Mouse (Mus musculus) intestine, postnatal 0 days (tissue): ENCODE measurements around the gene Lin28b. TPM values are rescaled to one million over a fixed set of nuclear protein-coding genes. Genes with fewer than 3 reads are reported as not detected.

Source experiments
- ATAC-seq: fragments of 200-750 bp; cut with Nextera tagmentation; 2 replicates; pipeline ENCODE4 v1.8.0; 2017; ENCODE audit warnings: mild to moderate bottlenecking, moderate TSS enrichment, moderate library complexity
- H3K27ac ChIP-seq: fragments of 300-500 bp; sonication (generic); 2 replicates; pipeline ENCODE4 v1.5.1; 2014; ENCODE audit warnings: mild to moderate bottlenecking, low read depth, low read length, moderate library complexity
- H3K27me3 ChIP-seq: fragments of 300-500 bp; sonication (generic); replicated peaks from 2 replicates; pipeline ENCODE4 v1.6.1; 2014; ENCODE audit warnings: low read length, mixed read lengths; ENCODE audit not compliant: control insufficient read depth, insufficient read depth
- H3K36me3 ChIP-seq: fragments of 300-500 bp; sonication (generic); 2 replicates; pipeline ENCODE4 v1.6.1; 2014; ENCODE audit warnings: mild to moderate bottlenecking, moderate library complexity; ENCODE audit not compliant: control insufficient read depth, insufficient read depth
- H3K4me1 ChIP-seq: fragments of 300-500 bp; sonication (generic); replicated peaks from 2 replicates; pipeline ENCODE4 v1.6.1; 2014; ENCODE audit warnings: antibody characterized with exemption, low read length, mixed read lengths; ENCODE audit not compliant: control insufficient read depth, insufficient read depth
- H3K4me2 ChIP-seq: fragments of 300-500 bp; sonication (generic); replicated peaks from 2 replicates; pipeline ENCODE4 v1.6.1; 2014; ENCODE audit warnings: low read depth, mild to moderate bottlenecking, moderate library complexity
- H3K4me3 ChIP-seq: fragments of 300-500 bp; sonication (generic); 2 replicates; pipeline ENCODE4 v1.5.1; 2014; ENCODE audit warnings: low read depth, low read length
- H3K9ac ChIP-seq: fragments of 300-500 bp; sonication (generic); 2 replicates; pipeline ENCODE4 v1.6.1; 2014; ENCODE audit warnings: mild to moderate bottlenecking, low read depth, low read length
- H3K9me3 ChIP-seq: fragments of 300-500 bp; sonication (generic); 2 replicates; pipeline ENCODE4 v1.6.1; 2016; ENCODE audit warnings: mixed run types; ENCODE audit not compliant: control insufficient read depth
- CTCF ChIP-seq: sonication (generic); IDR thresholded peaks from 2 replicates; pipeline ENCODE4 v1.5.1; 2016; ENCODE audit warnings: low read depth, mild to moderate bottlenecking, control low read depth, antibody characterized with exemption, moderate library complexity
- WGBS: fragments of 180-500 bp; shearing (Covaris S2); extraction: QIAGEN DNeasy Blood & Tissue Kit; methylation state at CpG from one replicate; pipeline ENCODE4 v1.1.7; 2014; 5-methylcytosine and 5-hydroxymethylcytosine counted together
- polyA plus RNA-seq: library from polyadenylated mRNA; unstranded; fragments of >200 nt; fragmentation: Nextera tagmentation; extraction: Ambion mirVana; gene quantifications from 2 replicates; pipeline ENCODE4 v1.2.1, GENCODE M21; 2015

The Lin28b gene
- polyA plus RNA-seq, 1 experiment from 2014 or later = 0.12 TPM

GRCm38 (mm10) chr10:45469027-45469996 is 16.9 kb downstream of the Lin28b start:
- Histone ChIP-seq H3K4me2 (peak overlapping the region; percentile 64), H3K27ac (no peak overlapping the region), H3K4me1 (no peaks in the 10 kb centered on the region), H3K4me3 (peak overlapping the region; percentile 29), H3K9ac (no peak overlapping the region), H3K9me3 (no peaks in the 10 kb centered on the region), H3K27me3 (peaks cover 34% of the 10 kb centered on the region), H3K36me3 (no peaks in the 10 kb centered on the region)
- no peak for TF ChIP-seq CTCF
- no peak for ATAC-seq
- 2% methylated on average over 21 of the region's 21 CpGs for WGBS

DNA sequence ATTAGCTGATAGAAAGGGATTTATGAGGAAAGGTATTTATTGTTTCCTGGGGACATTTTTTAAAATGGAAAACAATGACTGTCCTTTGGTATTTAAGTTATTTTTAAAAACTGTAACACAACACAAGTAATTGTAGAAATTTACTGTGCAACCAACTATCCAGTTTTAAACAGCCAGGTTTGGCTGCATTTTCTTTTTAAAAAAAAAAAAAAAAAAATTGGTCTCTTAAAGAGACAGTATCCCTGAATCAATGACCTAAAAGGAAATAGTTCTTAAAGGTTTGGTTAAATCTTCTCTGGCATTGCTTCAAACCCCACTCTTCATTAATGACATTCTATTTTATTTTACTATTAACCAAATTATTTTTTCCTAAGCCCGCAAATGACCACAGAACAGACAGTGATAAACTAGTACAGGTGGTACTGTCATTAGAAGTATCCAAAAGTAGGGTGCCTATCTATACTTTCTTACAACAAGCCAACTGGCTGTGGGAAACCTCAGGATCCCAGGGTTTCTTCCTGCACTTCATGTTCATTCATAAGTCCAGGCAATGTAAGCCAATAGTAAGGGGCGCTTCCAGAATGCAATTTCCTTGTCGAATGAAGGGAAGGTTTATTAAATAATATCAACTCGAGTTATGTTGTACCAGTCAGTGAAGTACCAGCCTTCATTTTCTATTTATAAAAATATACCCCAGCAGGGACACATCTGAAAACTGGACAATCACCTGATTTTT is 17.8 kb downstream of the Lin28b start:
- 32% methylated on average over 4 of the region's 4 CpGs for WGBS
- H3K4me3 ChIP-seq = no peak overlapping the region

GRCm38 (mm10) chr10:45458637-45459036 is 27.6 kb downstream of the Lin28b start:
- Histone ChIP-seq H3K4me3 (no peak overlapping the region), H3K9ac (no peak overlapping the region), H3K9me3 (no peaks in the 10 kb centered on the region), H3K4me2 (no peak overlapping the region), H3K27ac (no peak overlapping the region), H3K4me1 (no peaks in the 10 kb centered on the region), H3K36me3 (no peaks in the 10 kb centered on the region), H3K27me3 (no peaks in the 10 kb centered on the region)
- no peak for ATAC-seq
- no peak for TF ChIP-seq CTCF
- WGBS = 62% methylated on average over 2 of the region's 2 CpGs

More for the DNA sequence above, 17.8 kb downstream of the Lin28b start:
- TF ChIP-seq CTCF = no peak
- H3K4me1 ChIP-seq = no peaks in the 10 kb centered on the region
- ATAC-seq = no peak
- H3K4me2 ChIP-seq = peak overlapping the region; percentile 64; the same call in 1 of the 2 replicates
- H3K9me3 ChIP-seq = no peaks in the 10 kb centered on the region
- no peak overlapping the region for H3K9ac ChIP-seq
- H3K27me3 ChIP-seq = peaks cover 29% of the 10 kb centered on the region
- H3K36me3 ChIP-seq = no peaks in the 10 kb centered on the region
- no peak overlapping the region for H3K27ac ChIP-seq

DNA sequence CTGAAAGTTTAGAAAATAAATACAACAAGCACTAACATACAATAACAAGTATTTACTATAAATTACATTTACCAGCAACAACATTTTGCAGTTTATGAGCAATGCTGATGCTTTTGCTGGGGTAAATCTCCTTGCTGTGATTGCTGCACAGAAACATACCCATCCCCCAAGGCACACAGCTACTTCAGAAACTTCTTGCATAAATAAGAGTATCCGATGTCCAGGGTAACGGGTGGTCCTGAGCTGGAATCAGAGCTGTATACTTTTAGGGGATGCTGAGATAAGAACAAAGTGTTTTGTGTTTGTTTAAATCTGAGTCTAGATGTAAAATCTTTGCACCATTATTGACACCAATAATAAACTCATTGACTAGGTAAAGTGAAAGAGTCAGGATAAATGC is 28.1 kb downstream of the Lin28b start:
- H3K27ac ChIP-seq = no peak overlapping the region
- 50% methylated on average over 2 of the region's 2 CpGs for WGBS
- no peak for TF ChIP-seq CTCF
- no peak overlapping the region for H3K4me2 ChIP-seq
- ATAC-seq = no peak
- H3K4me1 ChIP-seq = no peaks in the 10 kb centered on the region
- no peaks in the 10 kb centered on the region for H3K36me3 ChIP-seq
- no peak overlapping the region for H3K9ac ChIP-seq
- no peaks in the 10 kb centered on the region for H3K9me3 ChIP-seq
- H3K4me3 ChIP-seq = no peak overlapping the region
- no peaks in the 10 kb centered on the region for H3K27me3 ChIP-seq

DNA sequence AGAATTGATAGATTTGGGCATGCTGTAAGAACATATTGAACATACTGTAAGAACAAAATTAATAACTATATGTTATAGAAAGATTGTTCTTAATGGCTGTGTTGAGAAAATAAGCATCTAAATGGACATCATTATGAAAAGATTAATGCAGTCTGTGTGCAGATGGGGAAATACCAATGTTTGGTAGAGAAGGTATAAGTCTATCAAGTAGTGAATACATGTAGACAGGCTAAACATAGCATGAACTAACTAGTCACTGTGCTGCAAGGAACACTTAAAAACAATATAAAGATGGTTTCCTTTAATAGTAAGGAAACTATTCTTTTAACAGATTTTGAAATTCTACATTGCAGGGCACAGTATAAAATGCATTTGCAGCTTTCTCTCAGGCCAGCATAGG is 39.6 kb downstream of the Lin28b start:
- ATAC-seq = no peak
- peak overlapping the region; percentile 22; the same call in 1 of the 2 replicates for H3K4me3 ChIP-seq
- H3K4me1 ChIP-seq = no peaks in the 10 kb centered on the region
- no peaks in the 10 kb centered on the region for H3K9me3 ChIP-seq
- no peaks in the 10 kb centered on the region for H3K27me3 ChIP-seq
- no peak overlapping the region for H3K4me2 ChIP-seq
- no peak overlapping the region for H3K9ac ChIP-seq
- TF ChIP-seq CTCF = no peak
- no peak overlapping the region for H3K27ac ChIP-seq
- H3K36me3 ChIP-seq = no peaks in the 10 kb centered on the region

DNA sequence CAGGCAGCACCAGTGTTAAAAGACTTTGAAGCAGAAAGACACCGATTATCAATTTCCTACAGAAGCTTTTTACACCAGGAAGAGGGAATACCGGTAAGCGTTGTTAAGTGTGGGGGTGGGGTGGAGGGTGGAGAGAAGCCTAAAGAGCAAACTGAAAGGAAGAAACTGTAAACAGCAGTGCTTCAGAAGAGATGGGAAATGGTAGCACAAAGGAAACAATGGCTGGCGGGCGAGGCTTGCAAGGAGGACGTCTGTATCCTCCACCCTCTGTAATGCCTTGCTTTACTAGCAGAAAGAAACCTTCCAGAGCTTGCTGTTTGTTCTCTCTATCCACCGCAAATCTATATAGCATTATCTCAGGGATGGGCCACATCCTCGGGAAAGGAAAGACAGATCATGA is 40.0 kb downstream of the Lin28b start:
- WGBS = 3% methylated on average over 8 of the region's 8 CpGs
- ATAC-seq = no peak
- Histone ChIP-seq H3K27ac (no peak overlapping the region), H3K4me1 (no peaks in the 10 kb centered on the region), H3K4me2 (peak overlapping the region; percentile 57), H3K9ac (no peak overlapping the region), H3K4me3 (peak overlapping the region; percentile 22), H3K36me3 (no peaks in the 10 kb centered on the region), H3K9me3 (no peaks in the 10 kb centered on the region), H3K27me3 (no peaks in the 10 kb centered on the region)
- TF ChIP-seq CTCF = no peak
